Mouse (Mus musculus) testis, adult 2 months (tissue): ENCODE measurements around the gene Tex26. TPM values are rescaled to one million over a fixed set of nuclear protein-coding genes. Genes with fewer than 3 reads are reported as not detected.

ENCODE experiments used
- H3K27ac ChIP-seq: fragments of 200-500 bp; 2 replicates; pipeline ENCODE4 v1.5.1; 2012; ENCODE audit warnings: low read depth, low read length; ENCODE audit not compliant: control insufficient read depth, insufficient read depth
- H3K27me3 ChIP-seq: fragments of 200-500 bp; 2 replicates; pipeline ENCODE4 v1.6.1; 2012; ENCODE audit warnings: mild to moderate bottlenecking, low read length, moderate library complexity; ENCODE audit not compliant: control insufficient read depth, insufficient read depth
- H3K36me3 ChIP-seq: fragments of 200-500 bp; 2 replicates; pipeline ENCODE4 v1.6.1; 2012; ENCODE audit warnings: mild to moderate bottlenecking, low read length; ENCODE audit not compliant: control insufficient read depth, insufficient read depth
- H3K4me1 ChIP-seq: fragments of 200-500 bp; 2 replicates; pipeline ENCODE4 v1.6.1; 2012; ENCODE audit warnings: low read length; ENCODE audit not compliant: control insufficient read depth, insufficient read depth
- H3K4me3 ChIP-seq: fragments of 200-500 bp; 2 replicates; pipeline ENCODE4 v1.5.1; 2012; ENCODE audit warnings: low read depth, mild to moderate bottlenecking, low read length, moderate library complexity, mixed read lengths; ENCODE audit not compliant: control insufficient read depth
- CTCF ChIP-seq: fragments of 200-500 bp; IDR thresholded peaks from 2 replicates; pipeline ENCODE4 v1.5.1; 2012; ENCODE audit warnings: low read depth, mild to moderate bottlenecking, inconsistent platforms, low read length, moderate library complexity; ENCODE audit not compliant: control insufficient read depth, insufficient read depth, insufficient replicate concordance
- POLR2A ChIP-seq: fragments of 200-500 bp; IDR thresholded peaks from 2 replicates; pipeline ENCODE4 v1.6.1; 2012; ENCODE audit warnings: low read depth, mild to moderate bottlenecking, inconsistent platforms, low read length, moderate library complexity; ENCODE audit not compliant: control insufficient read depth
- polyA plus RNA-seq: library from polyadenylated mRNA; depleted of rRNA; stranded (reverse); fragments of >200 nt; gene quantifications from 2 replicates; pipeline ENCODE4 v1.2.3, GENCODE M21; 2012; rRNA removed

Tex26 gene
- polyA plus RNA-seq, 1 experiment = 35.9 TPM

DNA sequence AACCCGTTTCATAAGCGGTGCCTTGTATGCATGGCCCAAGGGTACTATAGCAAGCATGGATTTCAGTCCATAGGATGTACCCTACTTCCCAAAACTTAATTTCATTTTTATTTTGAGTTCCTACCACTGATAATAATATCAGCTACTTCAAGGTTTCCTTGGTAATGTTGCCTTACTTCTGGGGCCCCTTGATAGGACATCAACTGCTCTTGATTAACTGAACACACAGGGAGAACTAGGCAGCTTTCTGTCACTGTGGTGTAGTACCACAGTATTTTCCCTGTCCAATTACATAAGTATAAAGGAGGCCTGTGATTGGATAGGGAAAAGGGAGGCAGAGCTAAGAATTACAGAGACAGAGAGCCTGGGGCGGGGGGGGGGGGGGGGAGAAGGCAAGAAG lies 75.4 kb downstream of the Tex26 start:
- Histone ChIP-seq H3K4me3 (no peak overlapping the region), H3K27ac (no peak overlapping the region), H3K36me3 (no peaks in the 10 kb centered on the region), H3K4me1 (no peaks in the 10 kb centered on the region), H3K27me3 (no peaks in the 10 kb centered on the region)
- TF ChIP-seq POLR2A (no peak), CTCF (no peak)

DNA sequence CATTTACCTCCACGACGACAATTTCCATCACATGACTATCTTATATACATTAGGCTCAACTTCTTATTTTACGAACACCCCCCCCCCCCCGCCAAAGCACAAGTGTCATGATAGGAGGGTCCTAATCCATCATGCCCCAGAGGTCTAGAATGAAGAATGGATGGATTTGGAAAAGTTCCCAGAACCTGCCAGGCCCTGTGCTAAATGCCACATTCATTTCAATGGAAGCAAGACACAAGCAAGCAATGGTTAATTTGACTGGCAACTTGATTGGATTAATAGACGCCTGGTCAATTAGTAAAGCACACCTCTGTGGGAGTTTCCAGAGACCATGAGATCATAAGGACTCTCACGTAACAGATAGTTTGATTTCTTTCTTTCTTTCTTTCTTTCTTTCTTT lies 77.7 kb downstream of the Tex26 start:
- no peak for TF ChIP-seq POLR2A
- no peak for TF ChIP-seq CTCF
- no peaks in the 10 kb centered on the region; the same call in 1 of the 2 replicates for H3K4me1 ChIP-seq
- no peaks in the 10 kb centered on the region for H3K27me3 ChIP-seq
- no peak overlapping the region for H3K4me3 ChIP-seq
- no peak overlapping the region for H3K27ac ChIP-seq
- H3K36me3 ChIP-seq = no peaks in the 10 kb centered on the region

Other genes starting within 250 kb of the Tex26 start
- gene Alox5ap, start 174.9 kb upstream of the Tex26 start, polyA plus RNA-seq = 4.0 and 6.0 TPM in 2 replicates
- 0.37 and 0.41 TPM in 2 replicates for gene Medag, start 27.9 kb upstream of the Tex26 start, polyA plus RNA-seq
- 14.7 and 18.4 TPM in 2 replicates for gene Wdr95, start 89.0 kb downstream of the Tex26 start, polyA plus RNA-seq
- gene Hsph1, start 196.7 kb downstream of the Tex26 start, polyA plus RNA-seq = 19.7 and 22.7 TPM in 2 replicates
- gene B3glct, start 238.6 kb downstream of the Tex26 start, polyA plus RNA-seq = 0.83 and 1.0 TPM in 2 replicates